Mouse (Mus musculus): ENCODE measurements around the gene Bpifc. TPM values are rescaled to one million over a fixed set of nuclear protein-coding genes. Genes with fewer than 3 reads are reported as not detected.
"Not testable (repeated sequence)": the region's sequence is repeated elsewhere in the genome, so short reads cannot be mapped to it uniquely, and the experiment has no call there.

The Bpifc gene
- polyA plus RNA-seq, 1 experiment from 2014 or later, result 0.28 TPM

GRCm38 (mm10) chr10:86044066-86044465, 32.4 kb upstream of the Bpifc start:
- no peak for ATAC-seq (replicated peaks; ENCODE audit: extremely low read depth, insufficient read depth, low FRiP score)
- Histone ChIP-seq H3K27ac (ENCODE audit: low read length) (no peak overlapping the region), H3K9ac (ENCODE audit: low read length) (no peak overlapping the region), H3K4me2 (ENCODE audit: low read depth, low read length) (no peak overlapping the region), H3K27me3 (ENCODE audit: control insufficient read depth, insufficient read depth, low read length) (no peaks in the 10 kb centered on the region), H3K9me3 (replicated peaks; ENCODE audit: control insufficient read depth, low read length) (no peaks in the 10 kb centered on the region), H3K36me3 (ENCODE audit: control insufficient read depth, insufficient read depth) (peaks cover 19% of the 10 kb centered on the region), H3K4me1 (ENCODE audit: control insufficient read depth, insufficient read depth, low read length) (no peaks in the 10 kb centered on the region), H3K4me3 (ENCODE audit: low read length) (no peak overlapping the region)
- WGBS, result 87% methylated on average over 8 of the region's 8 CpGs

DNA sequence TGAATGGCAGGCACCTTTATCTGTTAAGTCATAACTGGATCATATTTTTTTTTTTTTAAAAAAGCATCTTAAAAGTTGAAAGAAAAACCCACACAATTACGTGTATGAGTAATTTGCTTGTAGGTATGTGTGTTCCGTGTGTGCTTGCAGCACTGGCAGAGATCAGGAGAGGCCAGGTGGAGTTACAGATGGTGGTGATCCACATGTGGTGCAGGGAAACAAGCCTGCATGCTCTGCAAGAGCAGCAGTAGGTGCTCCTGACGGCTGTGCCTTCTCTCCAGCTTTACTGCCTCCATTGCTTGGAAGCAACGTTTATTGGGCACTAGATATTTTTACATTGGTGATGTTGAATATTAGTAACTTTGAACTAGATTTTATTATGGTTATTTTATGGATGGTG, 32.0 kb upstream of the Bpifc start:
- 80% methylated on average over 4 of the region's 4 CpGs for WGBS
- H3K27me3 ChIP-seq (ENCODE audit: control insufficient read depth, insufficient read depth, low read length), result no peaks in the 10 kb centered on the region

DNA sequence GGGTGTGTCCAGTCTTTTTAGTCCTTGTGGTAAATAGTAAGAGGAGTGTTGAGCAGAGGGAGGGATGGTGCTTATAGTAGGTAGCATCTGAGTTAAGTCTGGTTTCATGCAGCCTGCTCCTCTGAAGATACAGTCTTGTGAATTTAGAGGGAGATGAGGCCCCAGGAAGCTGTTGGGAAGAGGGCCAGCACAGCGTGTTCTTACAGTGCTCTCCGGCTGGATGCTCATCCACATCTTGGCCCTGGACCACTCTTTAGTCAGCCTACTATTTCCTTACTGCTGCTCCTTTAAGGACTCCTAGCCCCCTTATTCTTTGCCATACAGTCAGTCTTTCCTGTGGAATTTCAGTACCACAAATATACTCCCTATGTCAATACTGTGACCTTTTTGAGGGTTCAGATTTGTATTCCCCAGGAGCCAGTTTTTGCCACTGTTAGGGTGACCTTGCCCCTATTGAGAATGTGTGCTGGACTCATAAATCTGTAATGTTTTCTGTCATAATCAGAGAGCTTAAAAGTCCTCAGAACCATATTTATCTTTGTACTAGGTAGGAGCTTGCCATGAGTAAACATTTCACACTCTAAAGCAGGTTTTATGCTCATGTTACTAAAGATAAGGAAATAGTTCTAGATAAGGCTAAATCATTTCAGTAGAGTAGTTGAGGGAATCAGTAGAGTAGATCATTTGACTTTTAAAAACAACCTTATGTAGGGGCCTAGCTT, 22.5 kb upstream of the Bpifc start:
- Histone ChIP-seq H3K4me3 (ENCODE audit: low read length) (no peak overlapping the region), H3K9ac (ENCODE audit: low read length) (no peak overlapping the region), H3K4me1 (ENCODE audit: control insufficient read depth, insufficient read depth, low read length) (no peaks in the 10 kb centered on the region), H3K36me3 (ENCODE audit: control insufficient read depth, insufficient read depth) (peaks cover 16% of the 10 kb centered on the region), H3K27me3 (ENCODE audit: control insufficient read depth, insufficient read depth, low read length) (no peaks in the 10 kb centered on the region), H3K27ac (ENCODE audit: low read length) (no peak overlapping the region), H3K4me2 (ENCODE audit: low read depth, low read length) (no peak overlapping the region), H3K9me3 (replicated peaks; ENCODE audit: control insufficient read depth, low read length) (no peaks in the 10 kb centered on the region)
- no peak for ATAC-seq (replicated peaks; ENCODE audit: extremely low read depth, insufficient read depth, low FRiP score)
- 79% methylated on average over 2 of the region's 2 CpGs for WGBS

More for the DNA sequence above, 32.0 kb upstream of the Bpifc start:
- ATAC-seq (replicated peaks; ENCODE audit: extremely low read depth, insufficient read depth, low FRiP score), result no peak
- Histone ChIP-seq H3K4me3 (ENCODE audit: low read length) (no peak overlapping the region), H3K36me3 (ENCODE audit: control insufficient read depth, insufficient read depth) (peaks cover 20% of the 10 kb centered on the region), H3K9me3 (replicated peaks; ENCODE audit: control insufficient read depth, low read length) (no peaks in the 10 kb centered on the region), H3K4me1 (ENCODE audit: control insufficient read depth, insufficient read depth, low read length) (no peaks in the 10 kb centered on the region), H3K4me2 (ENCODE audit: low read depth, low read length) (no peak overlapping the region), H3K27ac (ENCODE audit: low read length) (no peak overlapping the region), H3K9ac (ENCODE audit: low read length) (no peak overlapping the region)

GRCm38 (mm10) chr10:86032517-86032916, 20.8 kb upstream of the Bpifc start:
- no peak for ATAC-seq (replicated peaks; ENCODE audit: extremely low read depth, insufficient read depth, low FRiP score)
- no peaks in the 10 kb centered on the region for H3K4me1 ChIP-seq (ENCODE audit: control insufficient read depth, insufficient read depth, low read length)
- no peak overlapping the region for H3K9ac ChIP-seq (ENCODE audit: low read length)
- H3K9me3 ChIP-seq (replicated peaks; ENCODE audit: control insufficient read depth, low read length), result no peaks in the 10 kb centered on the region
- H3K27me3 ChIP-seq (ENCODE audit: control insufficient read depth, insufficient read depth, low read length), result no peaks in the 10 kb centered on the region
- WGBS, result 86% methylated on average over 3 of the region's 3 CpGs
- no peak overlapping the region for H3K27ac ChIP-seq (ENCODE audit: low read length)
- peaks cover 11% of the 10 kb centered on the region for H3K36me3 ChIP-seq (ENCODE audit: control insufficient read depth, insufficient read depth)
- H3K4me3 ChIP-seq (ENCODE audit: low read length), result no peak overlapping the region
- H3K4me2 ChIP-seq (ENCODE audit: low read depth, low read length), result no peak overlapping the region

GRCm38 (mm10) chr10:86030743-86031142, 19.0 kb upstream of the Bpifc start:
- no peaks in the 10 kb centered on the region for H3K4me1 ChIP-seq (ENCODE audit: control insufficient read depth, insufficient read depth, low read length)
- no peak overlapping the region for H3K4me3 ChIP-seq (ENCODE audit: low read length)
- H3K9ac ChIP-seq (ENCODE audit: low read length), result no peak overlapping the region
- H3K4me2 ChIP-seq (ENCODE audit: low read depth, low read length), result no peak overlapping the region
- WGBS, result 85% methylated on average over 7 of the region's 7 CpGs
- H3K27ac ChIP-seq (ENCODE audit: low read length), result no peak overlapping the region
- no peaks in the 10 kb centered on the region for H3K9me3 ChIP-seq (replicated peaks; ENCODE audit: control insufficient read depth, low read length)
- H3K27me3 ChIP-seq (ENCODE audit: control insufficient read depth, insufficient read depth, low read length), result no peaks in the 10 kb centered on the region
- peaks cover 11% of the 10 kb centered on the region for H3K36me3 ChIP-seq (ENCODE audit: control insufficient read depth, insufficient read depth)
- ATAC-seq (replicated peaks; ENCODE audit: extremely low read depth, insufficient read depth, low FRiP score), result no peak

DNA sequence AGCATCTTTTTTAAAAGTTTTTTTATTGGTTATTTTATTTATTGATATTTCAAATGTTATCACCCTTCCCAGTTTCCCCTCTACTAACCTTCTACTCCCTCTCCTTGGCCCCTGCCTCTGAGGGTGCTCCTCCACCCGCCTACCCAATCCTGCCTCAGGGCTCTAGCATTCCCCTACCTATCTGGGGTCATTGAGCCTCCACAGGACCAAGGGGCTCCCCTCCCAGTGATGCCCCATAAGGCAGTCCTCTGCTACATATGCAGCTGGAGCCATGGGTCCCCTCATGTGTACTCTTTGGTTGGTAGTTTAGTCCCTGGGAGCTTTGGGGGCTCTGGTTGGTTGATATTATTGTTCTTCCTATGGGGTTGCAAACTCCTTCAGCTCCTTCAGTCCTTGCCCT, 15.1 kb upstream of the Bpifc start:
- not testable (repeated sequence) for H3K4me1 ChIP-seq (ENCODE audit: control insufficient read depth, insufficient read depth, low read length); ATAC-seq (replicated peaks; ENCODE audit: extremely low read depth, insufficient read depth, low FRiP score); H3K9me3 ChIP-seq (replicated peaks; ENCODE audit: control insufficient read depth, low read length); H3K4me2 ChIP-seq (ENCODE audit: low read depth, low read length); H3K27me3 ChIP-seq (ENCODE audit: control insufficient read depth, insufficient read depth, low read length); H3K27ac ChIP-seq (ENCODE audit: low read length); H3K4me3 ChIP-seq (ENCODE audit: low read length); H3K36me3 ChIP-seq (ENCODE audit: control insufficient read depth, insufficient read depth); H3K9ac ChIP-seq (ENCODE audit: low read length)
- 79% methylated on average over 1 of the region's 1 CpGs for WGBS

DNA sequence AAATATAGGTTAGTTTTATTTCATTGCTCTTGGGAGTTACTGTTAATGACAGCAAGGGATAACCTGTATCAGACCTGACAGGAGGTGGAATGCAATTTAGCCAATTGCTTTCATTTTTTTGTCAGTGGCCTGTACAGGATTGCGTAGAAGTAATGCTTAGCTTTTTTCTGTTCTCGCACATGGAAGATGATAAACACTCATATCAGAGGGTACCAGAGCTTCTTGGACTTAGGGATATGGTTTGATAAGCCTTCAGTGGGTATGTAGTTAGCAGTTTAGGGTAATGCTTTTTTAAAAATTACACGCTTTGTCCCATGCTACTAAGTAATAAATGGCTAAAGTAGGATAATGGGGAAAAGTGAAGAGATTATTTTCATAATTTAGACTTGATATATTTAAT, 14.7 kb upstream of the Bpifc start:
- H3K9me3 ChIP-seq (replicated peaks; ENCODE audit: control insufficient read depth, low read length), result no peaks in the 10 kb centered on the region
- ATAC-seq (replicated peaks; ENCODE audit: extremely low read depth, insufficient read depth, low FRiP score), result no peak
- WGBS, result 86% methylated on average over 3 of the region's 3 CpGs
- H3K4me2 ChIP-seq (ENCODE audit: low read depth, low read length), result no peak overlapping the region
- no peak overlapping the region for H3K4me3 ChIP-seq (ENCODE audit: low read length)
- peaks cover 7% of the 10 kb centered on the region for H3K36me3 ChIP-seq (ENCODE audit: control insufficient read depth, insufficient read depth)
- H3K4me1 ChIP-seq (ENCODE audit: control insufficient read depth, insufficient read depth, low read length), result peaks cover 2% of the 10 kb centered on the region; the same call in 1 of the 2 replicates
- H3K27me3 ChIP-seq (ENCODE audit: control insufficient read depth, insufficient read depth, low read length), result no peaks in the 10 kb centered on the region
- H3K9ac ChIP-seq (ENCODE audit: low read length), result no peak overlapping the region
- no peak overlapping the region for H3K27ac ChIP-seq (ENCODE audit: low read length)

- Histone ChIP-seq H3K9me3 (replicated peaks; ENCODE audit: control insufficient read depth, low read length) (no peaks in the 10 kb centered on the region), H3K27me3 (ENCODE audit: control insufficient read depth, insufficient read depth, low read length) (no peaks in the 10 kb centered on the region), H3K36me3 (ENCODE audit: control insufficient read depth, insufficient read depth) (peaks cover 7% of the 10 kb centered on the region), H3K4me3 (ENCODE audit: low read length) (no peak overlapping the region), H3K4me2 (ENCODE audit: low read depth, low read length) (no peak overlapping the region), H3K9ac (ENCODE audit: low read length) (no peak overlapping the region), H3K4me1 (ENCODE audit: control insufficient read depth, insufficient read depth, low read length) (peaks cover 3% of the 10 kb centered on the region; the same call in 1 of the 2 replicates), H3K27ac (ENCODE audit: low read length) (no peak overlapping the region)
- no peak for ATAC-seq (replicated peaks; ENCODE audit: extremely low read depth, insufficient read depth, low FRiP score)
- WGBS, result 73% methylated on average over 2 of the region's 2 CpGs
These were observed 14.2 kb upstream of the Bpifc start for GRCm38 (mm10) chr10:86025906-86026305.

GRCm38 (mm10) chr10:86023149-86023548, 11.5 kb upstream of the Bpifc start:
- H3K4me1 ChIP-seq (ENCODE audit: control insufficient read depth, insufficient read depth, low read length), result peaks cover 3% of the 10 kb centered on the region; the same call in 1 of the 2 replicates
- H3K4me3 ChIP-seq (ENCODE audit: low read length), result peak overlapping the region; percentile 63; the same call in 1 of the 2 replicates
- H3K27me3 ChIP-seq (ENCODE audit: control insufficient read depth, insufficient read depth, low read length), result no peaks in the 10 kb centered on the region
- ATAC-seq (replicated peaks; ENCODE audit: extremely low read depth, insufficient read depth, low FRiP score), result no peak
- no peak overlapping the region for H3K9ac ChIP-seq (ENCODE audit: low read length)
- H3K4me2 ChIP-seq (ENCODE audit: low read depth, low read length), result peak overlapping the region; percentile 71
- no peak overlapping the region for H3K27ac ChIP-seq (ENCODE audit: low read length)
- H3K36me3 ChIP-seq (ENCODE audit: control insufficient read depth, insufficient read depth), result no peaks in the 10 kb centered on the region
- H3K9me3 ChIP-seq (replicated peaks; ENCODE audit: control insufficient read depth, low read length), result no peaks in the 10 kb centered on the region
